Mouse (Mus musculus): ENCODE results near the gene Gpsm3. TPM values are rescaled to one million over a fixed set of nuclear protein-coding genes. Genes with fewer than 3 reads are reported as not detected.

Gene Gpsm3
- polyA plus RNA-seq, 1 experiment from 2014 or later: 12.6 TPM

GRCm38 (mm10) chr17:34601796-34602195 is 12.2 kb downstream of the Gpsm3 start:
- WGBS: 80% methylated on average over 12 of the region's 12 CpGs

DNA sequence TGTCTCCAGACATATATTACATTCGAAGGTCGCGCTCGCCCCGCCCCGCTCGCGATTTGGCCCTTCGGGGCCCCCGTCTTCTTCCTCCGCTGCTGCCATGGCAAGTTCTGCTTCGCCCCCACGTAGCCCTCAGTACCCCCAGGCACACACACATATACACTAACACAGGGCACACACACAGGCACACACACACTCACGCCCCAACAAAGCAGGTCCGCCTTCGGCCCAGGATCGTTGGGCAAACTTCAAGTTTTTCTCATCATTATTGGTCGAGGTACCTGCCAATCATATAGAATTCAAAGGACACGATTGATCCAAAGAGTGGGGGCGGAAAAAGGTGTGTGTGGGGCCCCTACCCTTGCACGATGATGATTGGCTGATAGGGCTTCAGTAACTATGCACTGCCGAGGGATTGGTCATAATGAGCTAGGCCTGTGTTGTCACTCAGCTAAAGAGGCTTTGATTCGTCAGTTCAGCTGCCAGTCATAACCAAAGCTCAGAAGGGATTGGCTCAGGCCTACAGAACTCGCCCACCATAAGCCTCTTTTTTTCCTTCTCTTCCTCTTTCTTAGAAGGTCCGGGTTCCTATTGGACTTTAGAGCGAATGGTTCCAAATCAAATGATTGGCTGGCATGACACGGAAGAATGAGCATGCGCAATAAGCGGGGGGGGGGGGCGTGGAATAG is 13.9 kb downstream of the Gpsm3 start, which contains the start of gene Rnf5:
Gene Rnf5 (minus strand): TSS at position 316 of the 686 bp plus-strand sequence.
- ATAC-seq (replicated peaks; ENCODE audit: low FRiP score, low TSS enrichment, low read depth) (peak; percentile 98), DNase-seq (ENCODE audit: low spot score) (peak; percentile 98)
- peak within 1 kb of the TSS; percentile 90 for H3K27ac ChIP-seq (ENCODE audit: low read depth)
- H3K4me3 ChIP-seq (ENCODE audit: low read depth, low read length): peak within 1 kb of the TSS; percentile 97
- peak within 1 kb of the TSS; percentile 86 for H3K9ac ChIP-seq (ENCODE audit: low read length)
- WGBS: under 1% methylated on average over 30 of the region's 30 CpGs
- H3K36me3 ChIP-seq (ENCODE audit: control insufficient read depth, insufficient read depth, low read length): peaks cover 24% of the 10 kb centered on the region
- peaks cover 35% of the 10 kb centered on the region for H3K4me1 ChIP-seq (replicated peaks; ENCODE audit: control insufficient read depth, insufficient read depth, low read length)
- H3K4me2 ChIP-seq (ENCODE audit: low read length): peak within 1 kb of the TSS; percentile 94
- no peaks in the 10 kb centered on the region for H3K9me3 ChIP-seq (ENCODE audit: control insufficient read depth, low read length)
- no peaks in the 10 kb centered on the region for H3K27me3 ChIP-seq (replicated peaks; ENCODE audit: control insufficient read depth, insufficient read depth, low read length)

More at GRCm38 (mm10) chr17:34601796-34602195, 12.2 kb downstream of the Gpsm3 start:
- H3K4me2 ChIP-seq (ENCODE audit: low read length): no peak overlapping the region
- no peaks in the 10 kb centered on the region for H3K9me3 ChIP-seq (ENCODE audit: control insufficient read depth, low read length)
- peaks cover 19% of the 10 kb centered on the region for H3K36me3 ChIP-seq (ENCODE audit: control insufficient read depth, insufficient read depth, low read length)
- DNase-seq (ENCODE audit: low spot score) (no peak), ATAC-seq (replicated peaks; ENCODE audit: low FRiP score, low TSS enrichment, low read depth) (no peak)
- no peak overlapping the region for H3K27ac ChIP-seq (ENCODE audit: low read depth)
- H3K4me1 ChIP-seq (replicated peaks; ENCODE audit: control insufficient read depth, insufficient read depth, low read length): peaks cover 38% of the 10 kb centered on the region
- no peak overlapping the region for H3K4me3 ChIP-seq (ENCODE audit: low read depth, low read length)
- no peak overlapping the region for H3K9ac ChIP-seq (ENCODE audit: low read length)
- no peaks in the 10 kb centered on the region for H3K27me3 ChIP-seq (replicated peaks; ENCODE audit: control insufficient read depth, insufficient read depth, low read length)

DNA sequence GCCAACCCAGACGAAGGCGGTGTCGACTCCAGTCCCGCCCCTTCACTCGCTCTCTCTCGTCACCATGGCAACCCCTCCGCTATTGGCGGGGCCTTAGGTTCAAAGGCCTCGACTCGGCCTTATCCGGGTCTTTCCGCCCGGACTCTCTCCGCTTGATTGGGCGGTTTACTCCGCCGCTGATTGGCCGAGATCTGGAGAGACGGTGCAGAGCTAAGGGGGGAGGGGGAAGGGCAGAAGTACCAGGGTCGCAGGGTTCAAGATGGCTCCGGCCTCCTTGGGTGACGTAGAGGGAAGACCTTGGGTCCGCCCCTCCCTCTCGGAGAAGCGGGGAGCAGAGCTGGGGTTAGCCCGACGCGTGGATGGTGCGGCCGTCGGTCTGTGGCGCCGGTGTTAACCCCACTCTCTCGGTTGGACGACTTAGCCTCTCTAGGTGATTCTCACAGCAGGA is 14.5 kb downstream of the Gpsm3 start, which contains the start of gene Agpat1:
Gene Agpat1 (plus strand): TSS at position 202 of the 448 bp plus-strand sequence.
- peak within 1 kb of the TSS; percentile 94 for H3K4me2 ChIP-seq (ENCODE audit: low read length)
- peak; percentile 88 for ATAC-seq (replicated peaks; ENCODE audit: low FRiP score, low TSS enrichment, low read depth)
- WGBS: under 1% methylated on average over 34 of the region's 35 CpGs
- peak within 1 kb of the TSS; percentile 86 for H3K9ac ChIP-seq (ENCODE audit: low read length)
- peaks cover 33% of the 10 kb centered on the region for H3K4me1 ChIP-seq (replicated peaks; ENCODE audit: control insufficient read depth, insufficient read depth, low read length)
- no peaks in the 10 kb centered on the region for H3K9me3 ChIP-seq (ENCODE audit: control insufficient read depth, low read length)
- H3K27me3 ChIP-seq (replicated peaks; ENCODE audit: control insufficient read depth, insufficient read depth, low read length): no peaks in the 10 kb centered on the region
- DNase-seq (ENCODE audit: low spot score): peak; percentile 98
- peaks cover 24% of the 10 kb centered on the region for H3K36me3 ChIP-seq (ENCODE audit: control insufficient read depth, insufficient read depth, low read length)
- peak within 1 kb of the TSS; percentile 90 for H3K27ac ChIP-seq (ENCODE audit: low read depth)
- peak within 1 kb of the TSS; percentile 97 for H3K4me3 ChIP-seq (ENCODE audit: low read depth, low read length)

DNA sequence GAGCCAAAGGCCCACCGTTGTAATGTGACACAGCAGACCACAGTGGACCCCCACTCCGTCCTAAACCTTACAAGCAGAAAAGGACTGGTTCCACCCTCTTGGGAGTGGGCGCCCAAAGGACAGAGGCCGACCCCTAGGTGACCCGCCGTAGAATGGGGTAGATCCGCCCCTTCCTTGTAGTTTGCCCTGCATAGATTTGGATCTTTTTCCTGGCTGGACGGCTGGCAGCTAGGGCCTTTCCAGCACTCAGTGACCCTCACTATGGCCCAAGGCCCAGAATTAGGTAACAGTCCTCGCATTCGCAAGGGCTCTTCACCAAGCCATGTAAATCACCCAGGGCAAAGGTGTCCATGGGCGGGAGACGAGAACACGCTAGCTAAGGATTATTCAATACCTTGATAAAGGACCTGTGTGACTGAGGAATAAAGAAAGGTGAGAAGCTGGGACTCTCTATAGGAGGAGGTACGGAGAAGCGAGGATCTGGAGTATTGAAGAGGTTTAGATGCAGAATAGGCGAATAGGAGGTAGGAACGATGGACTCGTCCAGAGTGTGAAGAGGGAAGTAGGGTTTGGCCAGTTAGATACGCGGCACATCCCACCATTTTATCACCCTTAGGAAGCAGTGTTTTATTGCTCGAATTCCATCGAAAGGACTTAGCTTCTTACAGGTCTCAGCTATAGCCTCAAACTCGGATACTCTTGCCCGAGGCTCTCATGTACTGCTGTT is 15.1 kb downstream of the Gpsm3 start:
- Histone ChIP-seq H3K4me1 (replicated peaks; ENCODE audit: control insufficient read depth, insufficient read depth, low read length) (peaks cover 33% of the 10 kb centered on the region), H3K27ac (ENCODE audit: low read depth) (peak overlapping the region; percentile 90), H3K4me3 (ENCODE audit: low read depth, low read length) (peak overlapping the region; percentile 97), H3K9ac (ENCODE audit: low read length) (peak overlapping the region; percentile 86), H3K4me2 (ENCODE audit: low read length) (peak overlapping the region; percentile 94), H3K27me3 (replicated peaks; ENCODE audit: control insufficient read depth, insufficient read depth, low read length) (no peaks in the 10 kb centered on the region), H3K36me3 (ENCODE audit: control insufficient read depth, insufficient read depth, low read length) (peaks cover 24% of the 10 kb centered on the region), H3K9me3 (ENCODE audit: control insufficient read depth, low read length) (no peaks in the 10 kb centered on the region)
- DNase-seq (ENCODE audit: low spot score): no peak
- WGBS: 12% methylated on average over 24 of the region's 24 CpGs
- no peak; the same call in 1 of the 2 replicates for ATAC-seq (replicated peaks; ENCODE audit: low FRiP score, low TSS enrichment, low read depth)

DNA sequence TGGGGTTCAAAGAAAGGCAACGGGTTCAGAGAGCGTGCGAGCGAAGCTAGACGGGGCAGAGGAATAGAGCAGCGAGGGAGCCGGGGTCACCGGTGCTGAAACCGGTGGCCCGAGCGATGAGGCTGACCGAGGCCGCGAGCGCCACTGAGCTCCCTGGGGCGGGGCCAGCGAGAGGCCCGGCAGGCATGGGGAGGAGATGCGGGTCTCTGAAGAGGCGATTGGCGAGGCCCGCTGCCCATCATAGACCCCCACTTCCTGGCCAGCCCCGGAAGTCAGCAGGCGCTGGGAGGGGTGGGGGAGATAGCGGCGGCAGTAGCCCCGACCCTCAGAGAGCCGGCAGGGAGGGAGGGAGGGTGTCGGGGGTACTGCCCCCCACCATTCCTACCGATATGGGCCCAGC is 16.0 kb downstream of the Gpsm3 start:
- H3K4me2 ChIP-seq (ENCODE audit: low read length): peak overlapping the region; percentile 94
- peaks cover 22% of the 10 kb centered on the region for H3K36me3 ChIP-seq (ENCODE audit: control insufficient read depth, insufficient read depth, low read length)
- peak; percentile 97 for DNase-seq (ENCODE audit: low spot score)
- H3K9me3 ChIP-seq (ENCODE audit: control insufficient read depth, low read length): no peaks in the 10 kb centered on the region
- peak overlapping the region; percentile 86 for H3K9ac ChIP-seq (ENCODE audit: low read length)
- peaks cover 33% of the 10 kb centered on the region for H3K4me1 ChIP-seq (replicated peaks; ENCODE audit: control insufficient read depth, insufficient read depth, low read length)
- H3K4me3 ChIP-seq (ENCODE audit: low read depth, low read length): peak overlapping the region; percentile 97
- H3K27ac ChIP-seq (ENCODE audit: low read depth): peak overlapping the region; percentile 90
- ATAC-seq (replicated peaks; ENCODE audit: low FRiP score, low TSS enrichment, low read depth): peak; percentile 33
- WGBS: 0% methylated on average over 23 of the region's 30 CpGs
- H3K27me3 ChIP-seq (replicated peaks; ENCODE audit: control insufficient read depth, insufficient read depth, low read length): no peaks in the 10 kb centered on the region

GRCm38 (mm10) chr17:34606186-34607039 is 16.8 kb downstream of the Gpsm3 start:
- Histone ChIP-seq H3K27me3 (replicated peaks; ENCODE audit: control insufficient read depth, insufficient read depth, low read length) (no peaks in the 10 kb centered on the region), H3K27ac (ENCODE audit: low read depth) (peak overlapping the region; percentile 90), H3K4me3 (ENCODE audit: low read depth, low read length) (peak overlapping the region; percentile 97), H3K36me3 (ENCODE audit: control insufficient read depth, insufficient read depth, low read length) (peaks cover 22% of the 10 kb centered on the region), H3K4me1 (replicated peaks; ENCODE audit: control insufficient read depth, insufficient read depth, low read length) (peaks cover 33% of the 10 kb centered on the region), H3K4me2 (ENCODE audit: low read length) (peak overlapping the region; percentile 94), H3K9ac (ENCODE audit: low read length) (peak overlapping the region; percentile 86), H3K9me3 (ENCODE audit: control insufficient read depth, low read length) (no peaks in the 10 kb centered on the region)
- ATAC-seq (replicated peaks; ENCODE audit: low FRiP score, low TSS enrichment, low read depth) (no peak), DNase-seq (ENCODE audit: low spot score) (no peak)
- WGBS: 15% methylated on average over 32 of the region's 32 CpGs

DNA sequence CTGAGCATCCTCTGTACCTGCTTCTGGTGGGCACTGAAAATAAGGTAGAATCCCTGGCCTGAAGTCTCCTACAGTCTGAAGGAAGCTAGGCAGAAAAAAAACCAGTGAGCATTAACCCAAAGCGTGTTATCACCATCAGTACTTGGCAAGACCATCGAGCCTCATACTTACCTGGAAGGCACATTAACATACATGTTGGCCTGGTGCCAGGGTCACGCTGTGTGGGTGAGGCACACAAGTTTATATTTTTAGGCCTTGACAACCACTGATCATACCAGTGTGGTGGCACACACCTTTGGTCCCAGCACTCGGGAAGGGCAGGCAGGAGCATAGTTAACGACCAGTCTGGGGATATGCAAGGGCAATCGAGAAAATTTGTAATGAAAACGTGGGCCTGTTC is 18.4 kb downstream of the Gpsm3 start:
- no peaks in the 10 kb centered on the region for H3K9me3 ChIP-seq (ENCODE audit: control insufficient read depth, low read length)
- H3K36me3 ChIP-seq (ENCODE audit: control insufficient read depth, insufficient read depth, low read length): peaks cover 34% of the 10 kb centered on the region
- H3K9ac ChIP-seq (ENCODE audit: low read length): no peak overlapping the region
- no peak for ATAC-seq (replicated peaks; ENCODE audit: low FRiP score, low TSS enrichment, low read depth)
- no peaks in the 10 kb centered on the region for H3K27me3 ChIP-seq (replicated peaks; ENCODE audit: control insufficient read depth, insufficient read depth, low read length)
- H3K4me2 ChIP-seq (ENCODE audit: low read length): no peak overlapping the region
- no peak for DNase-seq (ENCODE audit: low spot score)
- no peak overlapping the region for H3K4me3 ChIP-seq (ENCODE audit: low read depth, low read length)
- no peak overlapping the region for H3K27ac ChIP-seq (ENCODE audit: low read depth)
- WGBS: 83% methylated on average over 7 of the region's 7 CpGs
- H3K4me1 ChIP-seq (replicated peaks; ENCODE audit: control insufficient read depth, insufficient read depth, low read length): peaks cover 24% of the 10 kb centered on the region

GRCm38 (mm10) chr17:34611050-34611449 is 21.4 kb downstream of the Gpsm3 start:
- Histone ChIP-seq H3K9ac (ENCODE audit: low read length) (no peak overlapping the region), H3K4me1 (replicated peaks; ENCODE audit: control insufficient read depth, insufficient read depth, low read length) (peaks cover 14% of the 10 kb centered on the region), H3K9me3 (ENCODE audit: control insufficient read depth, low read length) (no peaks in the 10 kb centered on the region), H3K4me3 (ENCODE audit: low read depth, low read length) (no peak overlapping the region), H3K4me2 (ENCODE audit: low read length) (no peak overlapping the region), H3K36me3 (ENCODE audit: control insufficient read depth, insufficient read depth, low read length) (peaks cover 63% of the 10 kb centered on the region), H3K27ac (ENCODE audit: low read depth) (no peak overlapping the region), H3K27me3 (replicated peaks; ENCODE audit: control insufficient read depth, insufficient read depth, low read length) (no peaks in the 10 kb centered on the region)
- ATAC-seq (replicated peaks; ENCODE audit: low FRiP score, low TSS enrichment, low read depth) (no peak), DNase-seq (ENCODE audit: low spot score) (peak; percentile 45)
- 93% methylated on average over 8 of the region's 8 CpGs for WGBS

Measured in intestine, embryonic 14.5 days (tissue).